Mouse (Mus musculus) E14TG2a.4 (cell line): ENCODE measurements around the gene Btbd35f10.
"Not testable (repeated sequence)": the region's sequence is repeated elsewhere in the genome, so short reads cannot be mapped to it uniquely, and the experiment has no call there.

Experiments used
- H3K27me3 ChIP-seq: 2 replicates; pipeline ENCODE4 v1.6.1; 2014; ENCODE audit warnings: low read length, control low read depth; ENCODE audit not compliant: insufficient read depth
- H3K36me3 ChIP-seq: 2 replicates; pipeline ENCODE4 v1.6.1; 2014; ENCODE audit warnings: low read length, control low read depth; ENCODE audit not compliant: insufficient read depth
- H3K4me1 ChIP-seq: replicated peaks from 2 replicates; pipeline ENCODE4 v1.6.1; 2014; ENCODE audit warnings: low read depth, low read length, control low read depth
- H3K4me3 ChIP-seq: replicated peaks from 2 replicates; pipeline ENCODE4 v1.5.1; 2014; ENCODE audit warnings: mild to moderate bottlenecking, low read length
- H3K9me3 ChIP-seq: 2 replicates; pipeline ENCODE4 v1.6.1; 2014; ENCODE audit warnings: low read length, control low read depth

The Btbd35f10 gene

GRCm38 (mm10) chrX:3752785-3753184, at the start of gene Btbd35f10:
TSS of gene Btbd35f10 (minus strand) at chrX:3752885.
- not testable (repeated sequence) for H3K27me3 ChIP-seq, H3K4me1 ChIP-seq, H3K36me3 ChIP-seq, H3K4me3 ChIP-seq, H3K9me3 ChIP-seq
